Mouse (Mus musculus) heart, postnatal 25 days (tissue): Measurements from ENCODE around the gene Ap1m1. TPM values are rescaled to one million over a fixed set of nuclear protein-coding genes. Genes with fewer than 3 reads are reported as not detected.

Experiments used
- DNase-seq: peaks from one replicate; pipeline ENCODE4 v3.0.0; 2022; ENCODE audit warnings: low spot score
- intact Hi-C: fragments of 180-260 bp; cut with DNase I; formaldehyde crosslinking; loops from one replicate; pipeline ENCODE4 v1.15.1; 2025
- total RNA-seq, 2 experiments: library from RNA; stranded (reverse); gene quantifications; 2 replicates each; pipeline ENCODE4 v1.2.3; 2021

Gene Ap1m1
- total RNA-seq, 2 experiments from 2014 or later: 44.0 to 46.1 TPM

DNA sequence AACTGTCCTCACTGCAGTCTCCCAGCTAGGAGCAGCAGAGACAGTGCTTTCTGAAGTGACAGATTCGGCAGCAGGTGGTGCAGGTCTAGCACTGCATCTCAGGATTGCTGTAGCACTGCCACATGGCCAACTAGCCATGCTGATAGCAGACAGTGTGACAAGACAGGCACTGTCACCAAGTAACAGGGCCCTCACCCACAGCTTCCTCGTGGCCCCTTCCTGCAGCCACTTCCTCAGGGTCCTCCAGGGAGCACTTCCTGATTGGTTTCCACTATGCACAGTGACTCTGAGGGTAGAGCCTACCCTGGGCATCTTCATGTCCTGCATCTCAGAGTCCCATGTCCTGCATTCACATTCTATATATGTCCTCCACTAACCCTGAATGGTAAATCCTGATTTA lies 4.8 kb downstream of the Ap1m1 start:
- intact Hi-C loops: loop anchor here (5.0 to 10.0 kb wide), 2 partner anchors 67 to 230 kb away; partner anchors contain the start of gene Cherp
- DNase-seq: no peak

- no peak for DNase-seq
- intact Hi-C loops: no loop called here
These were observed 17.5 kb downstream of the Ap1m1 start for GRCm38 (mm10) chr8:72257171-72257901.

DNA sequence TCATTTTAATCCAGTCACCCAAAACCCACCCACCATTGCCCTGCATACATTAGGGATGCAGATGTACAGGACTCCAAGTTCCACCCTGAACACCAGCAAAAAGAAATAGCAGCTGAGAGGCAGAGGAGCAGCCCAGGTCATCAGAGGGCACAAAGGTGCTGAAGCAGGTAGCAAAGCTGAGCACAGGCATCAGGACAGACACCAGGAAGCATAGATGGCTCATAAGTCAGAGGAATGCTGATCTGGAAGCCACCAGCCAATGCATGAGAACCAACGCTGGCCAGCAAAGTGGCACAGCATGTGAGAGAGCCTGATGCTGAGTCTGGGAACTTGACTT lies 18.1 kb downstream of the Ap1m1 start:
- no peak for DNase-seq
- intact Hi-C loops: loop anchor here (2.0 kb wide), 1 partner anchor 79 kb away; no protein-coding TSS in a partner anchor

DNA sequence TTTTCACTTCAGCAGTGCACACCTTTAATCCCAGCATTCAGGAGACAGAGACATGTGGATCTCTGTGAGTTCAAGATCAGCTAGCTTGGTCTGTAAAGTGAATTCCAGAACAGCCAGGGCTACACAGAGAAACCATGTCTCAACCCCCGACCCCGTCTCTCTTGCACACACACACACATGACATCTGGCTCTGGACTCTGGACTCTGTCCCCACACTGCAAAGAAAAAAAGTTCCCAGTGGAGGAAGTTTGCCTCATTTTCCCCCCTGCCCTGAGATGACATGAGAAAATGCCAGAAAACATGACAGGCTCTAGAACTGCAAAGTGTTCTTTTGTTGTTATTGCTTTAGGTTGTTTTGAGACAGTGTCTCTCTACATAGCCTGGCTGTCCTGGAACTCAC lies 20.0 kb downstream of the Ap1m1 start:
- intact Hi-C loops: loop anchor here (1.0 to 2.0 kb wide), 2 partner anchors 81 to 106 kb away; no protein-coding TSS in a partner anchor
- DNase-seq: no peak

DNA sequence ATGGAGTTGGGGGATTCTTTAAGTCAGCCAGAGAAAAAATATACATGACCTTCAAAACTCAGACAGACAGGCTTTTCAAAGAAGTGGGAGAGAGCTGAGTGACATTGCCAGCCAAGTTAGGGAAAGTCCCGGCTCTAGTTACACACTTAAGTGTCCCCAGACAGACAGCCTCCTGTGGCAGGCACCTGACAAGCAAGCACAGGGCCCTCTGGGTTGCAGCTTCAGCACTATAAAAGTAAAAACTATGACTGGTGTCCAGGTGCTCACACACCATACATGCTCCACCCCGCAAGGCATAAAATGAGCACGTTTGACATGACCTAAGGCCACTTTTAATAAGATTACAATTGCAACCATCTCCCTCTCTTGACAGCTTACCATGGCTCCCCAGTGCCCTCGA lies 20.8 kb downstream of the Ap1m1 start:
- no peak for DNase-seq
- intact Hi-C loops: loop anchor here (1.0 kb wide), 1 partner anchor 106 kb away; no protein-coding TSS in a partner anchor

DNA sequence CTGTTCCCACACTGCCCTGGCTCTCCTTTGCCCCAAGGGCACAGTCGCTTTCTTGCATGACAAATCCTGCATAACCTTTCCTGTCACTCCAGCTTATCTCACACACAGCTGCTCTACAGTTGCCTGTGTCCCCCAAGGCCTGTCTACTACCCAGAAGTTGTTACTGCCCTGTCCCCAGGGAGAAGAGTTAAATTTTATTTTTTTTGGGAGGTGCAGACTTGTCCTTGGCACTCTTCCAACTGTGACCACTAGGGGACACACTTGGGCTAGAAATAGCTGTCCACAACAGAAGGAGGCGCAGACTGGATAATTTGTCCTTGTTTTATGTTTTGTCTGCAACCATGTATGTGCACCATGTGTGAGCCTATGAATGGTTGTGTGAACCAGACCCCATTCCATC lies 21.2 kb downstream of the Ap1m1 start:
- DNase-seq: peak; percentile 45
- intact Hi-C loops: no loop called here

- DNase-seq: no peak
- intact Hi-C loops: no loop called here
These were observed 21.6 kb downstream of the Ap1m1 start for GRCm38 (mm10) chr8:72261431-72261830.

- intact Hi-C loops: no loop called here
- no peak for DNase-seq
These were observed 22.1 kb downstream of the Ap1m1 start for GRCm38 (mm10) chr8:72261872-72262271.

- intact Hi-C loops: no loop called here
- no peak for DNase-seq
These were observed 22.9 kb downstream of the Ap1m1 start for GRCm38 (mm10) chr8:72262756-72263155.

DNA sequence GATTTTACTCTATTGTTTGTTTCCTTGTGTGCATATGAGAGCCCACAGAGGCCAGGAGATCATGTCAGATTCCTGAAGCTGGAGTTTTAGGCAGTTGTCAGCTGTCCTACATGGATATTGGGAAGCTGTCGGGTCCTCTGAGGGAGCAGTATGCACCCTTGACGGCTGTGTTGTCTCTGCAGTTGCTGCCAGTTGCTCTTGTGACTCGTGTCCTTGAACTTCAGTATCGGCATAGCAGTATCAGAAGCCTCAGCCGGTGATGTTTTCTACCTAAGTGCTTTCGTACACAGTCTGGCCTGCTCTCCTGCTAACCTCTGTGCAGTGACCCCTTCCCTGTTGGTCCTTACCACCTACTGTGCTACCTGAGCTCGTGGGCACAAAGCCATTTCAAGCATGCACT lies 23.6 kb downstream of the Ap1m1 start:
- no peak for DNase-seq
- intact Hi-C loops: no loop called here

- DNase-seq: peak; percentile 79
- intact Hi-C loops: loop anchor here (5.0 kb wide), 1 partner anchor 57 kb away; no protein-coding TSS in a partner anchor
These were observed 25.5 kb downstream of the Ap1m1 start for GRCm38 (mm10) chr8:72265342-72265741.

GRCm38 (mm10) chr8:72266671-72267070 lies 26.9 kb downstream of the Ap1m1 start:
- no peak for DNase-seq
- intact Hi-C loops: loop anchor here (5.0 kb wide), 1 partner anchor 56 kb away; no protein-coding TSS in a partner anchor

- intact Hi-C loops: loop anchor here (5.0 kb wide), 1 partner anchor 55 kb away; no protein-coding TSS in a partner anchor
- no peak for DNase-seq
These were observed 27.3 kb downstream of the Ap1m1 start for GRCm38 (mm10) chr8:72267106-72267505.

- DNase-seq: peak; percentile 92
- intact Hi-C loops: loop anchor here (1.0 to 5.0 kb wide), 3 partner anchors 27 to 54 kb away; no protein-coding TSS in a partner anchor
These were observed 28.5 kb downstream of the Ap1m1 start for GRCm38 (mm10) chr8:72268356-72268755.

DNA sequence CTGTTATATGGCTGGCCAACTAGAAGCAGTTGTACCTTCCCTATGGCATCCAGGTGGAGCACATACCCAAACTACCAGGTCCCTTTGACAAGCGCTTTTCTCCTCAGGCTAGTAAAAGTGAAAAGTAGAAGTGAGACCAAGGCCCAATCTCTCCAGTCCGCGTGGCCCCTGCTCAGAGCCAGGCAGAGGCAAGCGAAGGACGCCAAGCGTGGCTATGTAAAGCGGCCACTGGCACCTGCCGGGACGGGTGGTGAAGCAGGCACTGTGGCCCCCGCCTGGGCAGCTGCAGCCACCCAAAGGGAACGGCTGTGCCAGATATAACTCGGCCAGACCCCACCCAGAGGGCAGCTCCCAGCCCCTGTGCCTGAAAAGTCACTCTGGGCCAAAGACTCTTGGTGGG lies 30.8 kb downstream of the Ap1m1 start:
- DNase-seq: no peak
- intact Hi-C loops: no loop called here

- DNase-seq: no peak
- intact Hi-C loops: no loop called here
These were observed 31.3 kb downstream of the Ap1m1 start for GRCm38 (mm10) chr8:72271051-72271660.

GRCm38 (mm10) chr8:72271691-72272090 lies 31.9 kb downstream of the Ap1m1 start:
- intact Hi-C loops: no loop called here
- DNase-seq: no peak

DNA sequence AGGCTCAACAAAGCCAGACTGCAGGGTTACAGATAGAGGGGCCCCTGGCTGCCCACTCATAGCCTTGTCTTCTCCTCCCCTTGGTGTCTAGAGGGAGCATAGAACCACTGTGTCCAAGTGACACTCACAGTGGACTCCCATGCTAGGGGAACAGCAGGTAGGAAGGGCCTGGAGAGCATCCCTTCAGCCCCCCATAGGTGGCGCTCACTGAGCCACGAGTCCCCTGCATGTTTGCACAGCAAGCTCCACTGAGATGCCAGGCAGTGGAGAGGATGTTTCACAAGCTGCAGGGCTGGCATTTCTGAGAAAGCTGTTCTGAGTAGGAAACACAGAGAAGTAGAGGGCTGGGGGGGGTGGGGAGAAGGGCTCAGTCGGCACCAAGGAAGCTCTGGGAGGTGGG lies 32.5 kb downstream of the Ap1m1 start:
- intact Hi-C loops: no loop called here
- peak; percentile 56 for DNase-seq

DNA sequence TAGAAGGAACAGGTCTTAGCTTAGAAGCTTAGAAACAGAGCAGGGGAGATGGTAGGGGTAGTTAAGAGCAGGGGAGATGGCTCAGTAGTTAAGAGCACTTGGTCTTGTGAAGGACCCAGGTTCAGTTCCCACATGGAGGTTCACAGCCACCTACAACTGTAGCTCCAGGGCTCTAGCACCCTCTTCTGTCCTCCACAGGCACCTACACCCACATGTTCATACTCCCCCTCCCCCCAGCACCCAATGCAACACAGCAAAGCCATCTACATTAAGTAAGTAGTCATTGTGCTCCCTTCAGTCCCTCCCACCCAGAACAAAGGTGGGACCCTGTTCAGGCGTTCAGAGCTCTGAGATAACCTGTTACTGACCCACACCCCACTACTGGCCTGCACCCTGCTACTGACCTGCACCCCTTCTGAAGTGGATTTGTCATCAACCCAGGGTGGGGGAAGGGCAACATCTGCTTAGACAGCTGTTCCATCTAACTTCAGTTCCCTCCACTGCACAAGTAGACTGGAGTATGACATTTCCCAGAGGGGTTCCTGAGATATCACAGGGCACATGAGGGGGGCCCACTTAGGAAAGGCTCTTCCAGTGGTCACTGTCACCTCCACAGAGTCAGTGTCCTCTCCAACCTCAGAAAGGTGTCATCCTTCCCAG lies 33.4 kb downstream of the Ap1m1 start:
- intact Hi-C loops: no loop called here
- no peak for DNase-seq

DNA sequence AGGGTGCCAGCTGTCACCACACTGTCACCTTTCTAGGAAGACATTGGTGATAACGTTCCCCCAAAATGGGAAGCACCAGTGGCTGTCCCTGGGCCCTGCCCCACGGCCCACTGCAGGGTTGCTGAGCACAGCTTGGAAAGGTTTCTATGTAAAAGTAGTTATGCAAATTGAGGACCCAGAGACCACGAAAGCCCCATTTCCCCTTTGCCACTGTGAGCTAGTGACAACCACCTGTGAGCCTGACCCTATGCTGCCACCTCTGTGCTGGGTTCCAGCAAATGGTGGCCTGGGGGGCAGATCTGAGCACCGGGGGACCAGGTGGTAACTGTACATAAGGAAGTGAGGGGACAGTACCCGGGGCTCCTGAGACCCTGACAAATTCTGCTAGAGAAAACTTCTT lies 34.0 kb downstream of the Ap1m1 start:
- no peak for DNase-seq
- intact Hi-C loops: no loop called here

DNA sequence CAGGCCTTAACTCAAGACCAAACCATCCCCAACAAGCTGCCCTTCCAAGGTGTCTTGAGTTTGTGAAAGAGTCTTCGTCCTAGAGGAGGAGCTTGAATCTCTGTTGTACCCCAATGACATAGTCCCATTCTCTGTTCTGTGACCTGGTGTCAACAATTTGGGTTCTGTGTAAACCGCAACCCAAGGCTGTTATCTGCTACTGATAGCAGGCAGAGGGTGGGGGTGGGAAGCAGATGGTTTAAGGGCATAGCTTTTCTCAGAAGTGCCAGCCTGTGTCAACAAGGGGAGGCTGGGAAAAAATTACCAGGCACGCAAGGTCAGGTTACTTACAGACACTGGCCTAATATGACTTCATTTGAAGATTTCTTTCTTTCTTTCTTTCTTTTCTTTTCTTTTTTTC lies 37.4 kb downstream of the Ap1m1 start:
- intact Hi-C loops: loop anchor here (2.0 kb wide), 1 partner anchor 16 kb away; no protein-coding TSS in a partner anchor

More for the DNA sequence above, 37.4 kb downstream of the Ap1m1 start:
- no peak for DNase-seq
